Mouse (Mus musculus) telencephalon, adult 2 months (tissue): ENCODE data around the gene Mipol1.
"Not testable (repeated sequence)": the region's sequence is repeated elsewhere in the genome, so short reads cannot be mapped to it uniquely, and the experiment has no call there.

Experiments
- DNase-seq: peaks from one replicate; pipeline ENCODE4 v3.0.0-alpha.2; 2011; ENCODE audit warnings: low read depth, low spot score

The Mipol1 gene

DNA sequence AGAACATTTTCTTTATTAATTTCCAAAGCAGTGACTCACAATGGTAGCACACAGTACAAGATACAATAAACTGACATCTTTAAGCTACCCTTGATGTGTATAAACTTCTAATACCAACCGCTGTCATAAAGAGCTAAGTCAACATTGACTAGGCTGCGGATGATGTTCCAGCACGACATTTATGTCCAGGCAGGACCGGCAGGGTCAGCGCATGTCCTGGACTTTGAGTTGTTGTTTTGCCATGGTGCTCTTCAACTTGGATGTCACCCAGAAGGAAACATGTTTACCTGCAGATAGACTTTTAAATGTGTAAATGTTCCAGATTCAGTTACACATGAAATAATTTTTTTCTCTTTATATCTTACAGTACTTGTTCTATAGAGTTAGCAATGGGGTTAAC is 194.7 kb downstream of the Mipol1 start:
- no peak for DNase-seq

DNA sequence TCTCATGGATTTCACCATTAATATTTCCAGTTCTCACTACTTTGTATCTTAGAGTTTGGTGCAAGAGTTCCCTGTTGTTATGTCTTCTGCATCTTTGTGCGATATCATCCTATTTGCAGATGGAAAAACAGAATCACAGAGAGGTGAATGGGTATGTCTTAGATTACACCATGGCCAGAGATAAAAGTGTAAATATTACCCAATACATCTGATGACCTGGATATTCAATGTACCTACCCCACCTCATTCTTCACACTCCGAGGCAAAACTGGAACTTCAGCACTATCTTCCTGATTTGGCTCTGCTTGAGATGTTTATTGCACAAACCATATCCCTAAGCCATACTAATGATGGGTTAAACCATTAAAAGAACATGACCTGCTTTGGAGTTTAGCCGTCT is 198.0 kb downstream of the Mipol1 start:
- no peak for DNase-seq

GRCm38 (mm10) chr12:57428767-57429166 is 198.5 kb downstream of the Mipol1 start:
- DNase-seq, result no peak

GRCm38 (mm10) chr12:57436939-57437659 is 206.9 kb downstream of the Mipol1 start:
- DNase-seq, result not testable (repeated sequence)

- no peak for DNase-seq
Measured at GRCm38 (mm10) chr12:57444281-57444903, 214.2 kb downstream of the Mipol1 start.

DNA sequence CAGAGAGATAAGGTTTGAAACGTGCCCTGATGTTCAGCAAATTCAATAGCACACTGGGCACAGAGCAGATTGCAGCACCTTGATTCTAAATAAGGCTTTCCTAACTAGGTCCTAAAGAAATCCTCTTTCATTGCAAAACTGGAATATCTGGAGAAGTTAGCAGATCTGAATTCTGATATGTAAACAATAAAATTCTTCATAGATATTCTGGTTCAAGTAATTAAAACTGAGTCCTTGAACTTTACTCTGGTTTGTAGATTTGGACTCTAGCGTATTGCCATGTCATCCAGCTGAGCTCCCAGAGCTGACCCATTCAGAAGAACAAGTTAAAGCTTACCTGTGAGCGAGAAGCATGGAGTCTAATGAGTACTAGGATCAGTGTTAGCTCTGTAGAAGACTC is 217.1 kb downstream of the Mipol1 start:
- DNase-seq, result no peak

DNA sequence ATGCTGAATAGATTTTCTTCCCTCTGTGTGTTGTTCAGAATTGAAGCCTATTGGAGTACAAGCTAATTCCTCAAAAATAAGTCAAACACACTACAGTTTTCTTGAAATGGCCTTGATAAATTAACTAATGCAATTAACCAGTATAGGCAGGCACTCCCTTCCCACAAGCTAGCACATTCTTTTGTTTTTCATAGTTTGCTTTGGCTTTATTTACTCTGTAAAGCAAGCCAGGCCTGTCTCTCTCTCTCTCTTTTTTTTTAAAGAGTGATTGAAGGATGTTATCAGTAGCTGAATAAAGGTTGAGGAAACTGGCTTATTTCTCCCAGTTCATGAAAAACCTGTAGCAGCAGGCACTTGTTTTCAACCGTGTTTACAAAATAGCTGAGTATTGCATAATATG is 219.1 kb downstream of the Mipol1 start:
- no peak for DNase-seq

DNA sequence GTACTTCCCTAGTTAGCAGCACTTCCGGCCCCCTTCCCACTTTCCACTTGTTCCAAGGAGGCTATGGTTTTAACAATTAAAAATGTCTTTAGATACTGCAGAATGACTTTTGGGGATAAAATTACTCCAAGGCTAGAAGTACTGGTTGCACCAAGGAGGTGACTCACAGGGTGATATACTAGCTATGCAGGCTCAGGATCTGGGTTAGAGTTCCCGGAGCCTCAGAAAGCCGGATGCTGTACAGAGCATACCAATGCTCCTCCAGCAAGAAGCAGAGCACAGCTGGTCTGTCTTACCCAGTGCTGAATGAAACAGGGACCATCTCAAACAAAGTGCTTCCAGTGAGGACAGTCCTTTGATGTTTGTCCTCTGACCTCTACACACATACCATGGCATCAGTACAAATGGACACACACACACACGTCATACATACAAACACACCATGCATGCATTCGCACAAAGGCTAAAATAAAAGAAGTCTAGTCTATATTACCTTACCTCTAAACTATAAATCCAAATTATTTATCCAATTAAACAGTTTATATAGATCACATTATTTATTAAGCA is 219.9 kb downstream of the Mipol1 start:
- no peak for DNase-seq

DNA sequence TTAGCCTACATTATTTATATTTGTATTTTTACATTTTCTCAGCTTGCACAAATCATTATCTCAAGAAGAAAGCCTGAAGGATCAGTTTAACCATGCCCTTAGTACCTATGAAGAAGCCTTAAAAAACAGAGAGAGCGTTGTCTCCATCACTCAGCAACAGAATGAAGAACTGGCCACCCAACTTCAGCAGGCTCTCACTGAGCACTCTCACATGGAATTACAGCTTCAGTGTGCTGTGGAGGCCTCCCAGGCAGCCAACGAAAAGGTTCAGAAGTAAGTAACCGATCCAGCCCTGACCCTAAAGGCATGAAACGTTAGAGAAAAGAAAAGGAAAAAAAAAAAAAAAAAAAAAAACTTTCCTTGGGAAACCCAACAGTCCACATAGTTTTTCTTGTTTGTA is 226.7 kb downstream of the Mipol1 start:
- no peak for DNase-seq

DNA sequence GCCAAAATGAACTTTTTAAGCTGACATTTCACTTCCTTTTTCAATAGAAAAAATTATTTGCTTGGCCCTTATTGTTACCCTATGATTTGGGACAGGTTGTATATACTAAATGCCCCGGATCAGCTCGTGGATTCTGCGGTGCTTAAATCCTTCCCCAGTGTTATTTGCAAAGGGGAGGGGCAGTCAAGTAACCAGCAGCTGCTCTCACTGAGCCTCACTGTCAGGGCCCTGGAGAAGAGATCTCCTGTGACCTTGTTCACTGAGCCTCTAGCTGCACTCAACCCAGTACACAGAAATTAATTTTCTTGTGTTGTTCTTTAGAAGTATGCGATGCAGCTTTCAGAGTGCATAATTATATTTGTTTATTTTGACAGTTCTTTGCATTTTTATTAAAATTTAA is 227.1 kb downstream of the Mipol1 start:
- DNase-seq, result no peak

DNA sequence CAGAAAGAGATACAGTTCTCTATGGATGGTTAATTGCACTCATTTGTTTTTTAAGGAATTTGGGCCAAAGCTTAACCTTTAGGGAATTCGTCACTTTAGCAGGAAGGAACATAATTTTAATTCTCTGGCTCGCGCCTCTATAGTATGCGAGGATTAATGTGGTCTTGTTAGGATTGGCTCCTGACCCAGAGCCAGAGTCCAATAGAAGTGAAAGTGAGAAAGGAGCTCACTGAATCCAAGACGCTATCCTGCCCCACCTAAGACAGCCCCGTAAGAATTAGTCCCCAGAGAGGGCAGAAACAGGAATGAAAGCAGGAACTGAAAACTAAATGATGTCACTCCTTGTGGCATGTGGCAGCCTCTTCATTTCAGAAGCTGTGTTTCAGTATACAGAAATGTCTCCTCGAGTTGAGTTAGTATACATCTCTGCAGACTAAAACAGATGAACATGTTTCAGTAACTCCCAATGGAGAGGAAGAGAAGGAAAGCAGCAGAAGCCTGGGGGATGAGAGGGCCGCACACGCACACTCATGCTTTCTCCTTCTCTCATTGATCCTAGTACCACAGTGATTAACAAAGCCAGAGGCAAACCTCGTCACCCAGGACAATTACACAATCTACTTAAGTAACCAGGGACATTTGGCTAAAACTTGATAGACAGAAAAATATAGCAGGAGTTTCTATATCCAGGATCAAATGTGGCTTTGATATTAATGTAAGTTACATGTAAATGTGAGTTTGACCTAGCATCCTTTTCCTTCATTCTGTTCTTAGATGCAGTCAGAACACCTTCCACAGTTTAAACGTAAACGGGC is 234.5 kb downstream of the Mipol1 start:
- no peak for DNase-seq

- DNase-seq, result no peak
Measured at GRCm38 (mm10) chr12:57471786-57472185, 241.6 kb downstream of the Mipol1 start.

DNA sequence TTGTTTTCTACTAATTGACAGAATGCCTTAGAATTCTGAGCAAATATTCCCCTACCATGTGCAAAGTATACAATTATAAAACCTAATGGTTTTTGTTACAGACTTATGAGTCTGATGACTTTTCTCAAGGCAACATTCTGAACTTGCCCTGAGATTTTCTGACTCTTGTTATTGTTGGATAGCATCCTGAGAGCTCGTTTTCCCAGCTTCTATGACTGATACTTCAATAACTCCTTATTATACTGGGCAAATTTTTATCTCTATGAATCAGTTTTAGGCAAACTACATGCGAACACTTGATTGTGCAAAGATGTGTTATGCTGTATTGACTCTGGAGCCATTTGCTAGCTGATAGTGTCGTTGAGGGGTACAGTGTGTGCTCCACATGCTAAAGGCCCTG is 246.6 kb downstream of the Mipol1 start:
- no peak for DNase-seq

DNA sequence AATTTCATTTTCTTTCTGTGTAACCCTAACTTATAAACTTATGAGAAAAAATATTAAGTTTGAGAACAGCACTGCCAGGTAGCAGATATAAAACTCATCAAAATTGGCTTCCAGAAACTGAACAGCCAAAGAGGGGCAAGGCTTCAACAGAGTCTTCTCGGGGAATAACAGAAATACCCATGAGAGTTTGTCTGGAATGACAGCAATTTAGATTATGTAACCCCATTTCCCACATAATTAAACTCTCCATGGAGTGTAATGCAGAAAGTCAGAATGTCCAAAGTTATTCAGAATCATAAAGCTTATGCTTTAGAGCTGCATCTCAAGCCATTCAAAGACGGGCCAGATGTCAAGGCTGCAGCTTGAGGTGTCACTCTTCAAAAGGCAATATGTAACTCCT is 251.6 kb downstream of the Mipol1 start:
- no peak for DNase-seq

GRCm38 (mm10) chr12:57496347-57497119 is 266.3 kb downstream of the Mipol1 start:
- no peak for DNase-seq

DNA sequence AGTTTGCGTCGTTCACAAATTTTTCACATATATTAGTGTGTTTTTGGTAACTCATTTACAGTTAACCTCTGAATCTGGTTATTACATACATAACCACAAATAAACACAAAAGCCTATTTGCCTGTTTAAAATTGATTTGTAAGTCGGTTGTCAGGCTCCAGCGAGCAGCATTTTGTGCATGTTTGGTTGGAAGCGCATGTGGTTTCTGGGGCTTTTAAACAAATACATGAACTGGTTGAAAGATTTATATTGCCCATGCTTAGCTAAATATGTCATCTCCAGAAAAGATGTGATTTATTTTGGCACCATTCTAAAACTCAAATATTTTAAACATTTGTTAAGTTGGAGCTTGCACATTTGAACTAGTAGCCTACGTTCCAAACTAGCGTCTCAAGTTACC is 270.0 kb downstream of the Mipol1 start:
- DNase-seq, result no peak

DNA sequence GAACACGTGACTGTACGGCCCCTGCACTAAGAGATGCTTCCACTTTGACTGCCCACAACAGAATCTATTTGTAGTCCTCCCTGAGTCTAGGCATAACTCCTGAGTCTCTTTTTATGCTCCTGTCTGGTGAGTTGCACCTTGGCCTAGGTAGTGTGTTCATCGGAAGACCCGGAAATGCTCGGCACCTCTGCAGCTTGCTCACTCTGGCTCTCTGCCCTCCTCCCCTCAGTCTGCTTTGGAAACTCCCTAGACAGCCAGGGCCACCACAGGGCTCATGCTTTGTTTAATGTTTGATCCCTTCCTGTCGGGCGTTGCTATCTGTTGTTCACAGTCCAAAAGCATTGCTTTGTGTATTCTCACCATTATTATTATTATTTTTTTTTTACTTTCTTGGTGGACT is 275.1 kb downstream of the Mipol1 start:
- DNase-seq, result no peak

- DNase-seq, result no peak
Measured at GRCm38 (mm10) chr12:57508938-57509337, 278.7 kb downstream of the Mipol1 start.

GRCm38 (mm10) chr12:57509726-57510125 is 279.5 kb downstream of the Mipol1 start:
- DNase-seq, result no peak

GRCm38 (mm10) chr12:57511127-57511526 is 280.9 kb downstream of the Mipol1 start:
- no peak for DNase-seq

DNA sequence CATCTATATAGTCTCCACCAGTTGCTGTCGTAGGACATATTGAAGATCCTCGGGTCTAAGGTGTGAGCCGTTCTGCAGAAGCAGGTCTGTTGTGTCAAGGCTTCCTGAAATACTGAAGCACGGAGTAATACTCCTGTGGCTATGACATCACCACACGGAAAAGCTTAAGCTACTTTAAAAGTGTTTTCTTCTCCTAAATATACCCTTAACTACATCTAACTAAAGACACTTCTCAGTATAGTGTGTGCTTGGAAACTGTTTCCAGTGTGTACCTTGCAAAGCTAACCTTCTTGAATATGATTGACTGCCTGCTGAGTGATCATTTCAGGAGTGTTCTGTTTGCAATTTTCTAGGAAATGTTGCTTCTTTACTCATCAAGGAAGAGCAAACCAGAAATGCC is 281.3 kb downstream of the Mipol1 start:
- DNase-seq, result no peak

DNA sequence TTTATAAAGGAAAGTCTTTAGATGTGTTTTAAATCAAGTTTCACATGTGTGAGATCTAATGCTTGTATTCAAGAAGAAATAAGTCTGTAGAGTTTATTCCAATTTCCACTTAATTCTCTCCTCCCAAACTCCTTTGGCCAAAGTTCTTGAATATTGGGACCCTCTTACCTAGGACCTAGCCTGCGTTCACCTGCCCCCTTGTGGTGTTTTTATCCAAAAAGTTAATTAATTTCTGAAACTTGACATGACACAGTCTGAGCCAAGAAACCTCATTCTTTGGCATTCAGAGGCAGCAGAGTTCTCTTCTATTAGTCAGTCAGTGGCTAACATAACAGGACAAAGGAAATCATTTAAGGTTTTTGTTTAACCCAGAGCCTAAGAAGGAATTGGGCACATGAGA is 284.3 kb downstream of the Mipol1 start:
- DNase-seq, result no peak
